Mouse (Mus musculus) thymus, postnatal 0 days (tissue): ENCODE measurements around the gene Hspa1b. TPM values are rescaled to one million over a fixed set of nuclear protein-coding genes. Genes with fewer than 3 reads are reported as not detected.
"Not testable (repeated sequence)": the region's sequence is repeated elsewhere in the genome, so short reads cannot be mapped to it uniquely, and the experiment has no call there.

Experiments used
- DNase-seq: peaks from one replicate; pipeline ENCODE4 v3.0.0-alpha.2; 2015; ENCODE audit warnings: low spot score
- polyA plus RNA-seq: library from polyadenylated mRNA; unstranded; fragments of >200 nt; fragmentation: Nextera tagmentation; extraction: Ambion mirVana; gene quantifications from 2 replicates; pipeline ENCODE4 v1.2.1, GENCODE M21; 2015

Hspa1b gene
- polyA plus RNA-seq, 1 experiment from 2014 or later, result 0.83 TPM

DNA sequence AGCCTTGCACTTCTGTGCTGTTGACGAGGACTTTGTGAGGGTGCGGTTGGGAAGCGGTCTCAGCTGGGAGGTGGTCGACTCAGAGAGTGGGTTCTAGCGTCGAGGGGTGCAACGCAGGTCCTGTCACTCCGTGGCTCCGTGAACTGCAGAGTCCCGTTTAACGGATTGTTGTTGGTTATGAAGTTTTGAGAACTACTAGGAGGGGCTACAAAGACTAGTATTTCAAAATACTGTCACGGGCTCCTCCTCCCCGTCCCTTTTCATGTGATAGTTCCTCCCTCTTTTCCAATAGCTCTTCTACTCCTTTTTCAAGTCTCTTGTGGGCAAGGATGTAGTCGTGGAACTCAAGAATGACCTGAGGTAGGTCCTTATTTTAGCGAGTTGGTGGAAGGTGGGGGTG lies 23.3 kb upstream of the Hspa1b start:
- DNase-seq, result no peak

DNA sequence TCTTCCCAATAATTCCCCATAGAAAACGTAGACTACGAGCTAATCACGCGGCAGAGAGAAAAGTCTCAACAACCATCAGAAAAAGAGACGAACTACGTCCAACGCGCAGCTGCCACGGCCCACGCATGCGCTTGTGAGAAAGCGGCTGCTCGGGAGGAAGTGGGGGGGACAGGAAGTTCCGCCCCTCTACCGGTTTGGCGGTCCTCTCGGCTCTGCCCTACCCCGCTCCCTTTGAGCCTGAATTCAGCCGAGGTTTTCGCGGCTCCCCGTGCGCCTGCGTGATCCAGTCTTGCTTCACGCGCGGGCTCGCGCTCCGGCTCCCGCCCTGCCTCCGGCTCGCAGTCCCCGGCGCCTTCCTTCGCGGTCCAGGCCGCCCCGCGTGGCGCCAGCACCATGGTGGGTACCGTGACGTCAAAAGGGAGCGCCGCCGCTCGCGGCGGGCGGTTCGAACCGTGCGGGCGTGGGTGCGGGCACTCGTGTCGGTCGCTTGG lies 22.7 kb upstream of the Hspa1b start, which contains the start of gene Lsm2:
Gene Lsm2, plus strand, starts transcription at position 173 of the 491 bp plus-strand sequence.
- peak; percentile 94 for DNase-seq

DNA sequence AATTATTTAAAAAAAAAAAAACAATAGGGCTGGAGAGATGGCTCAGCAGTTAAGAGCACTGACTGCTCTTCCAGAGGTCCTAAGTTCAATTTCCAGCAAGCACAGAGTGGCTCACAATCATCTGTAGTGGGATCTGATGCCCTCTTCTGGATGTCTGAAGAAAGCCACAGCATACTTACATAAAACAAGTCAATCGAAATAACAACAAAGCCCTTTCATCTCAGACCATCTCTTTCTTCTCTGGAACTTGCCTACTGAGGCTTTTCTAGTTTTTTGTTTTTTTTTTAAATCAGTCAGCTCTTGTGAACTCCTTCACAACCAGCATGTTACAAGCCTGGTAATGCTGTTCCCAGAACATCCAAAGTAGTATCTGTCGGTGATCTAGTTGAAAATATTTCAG lies 21.6 kb upstream of the Hspa1b start:
- peak; percentile 73 for DNase-seq

DNA sequence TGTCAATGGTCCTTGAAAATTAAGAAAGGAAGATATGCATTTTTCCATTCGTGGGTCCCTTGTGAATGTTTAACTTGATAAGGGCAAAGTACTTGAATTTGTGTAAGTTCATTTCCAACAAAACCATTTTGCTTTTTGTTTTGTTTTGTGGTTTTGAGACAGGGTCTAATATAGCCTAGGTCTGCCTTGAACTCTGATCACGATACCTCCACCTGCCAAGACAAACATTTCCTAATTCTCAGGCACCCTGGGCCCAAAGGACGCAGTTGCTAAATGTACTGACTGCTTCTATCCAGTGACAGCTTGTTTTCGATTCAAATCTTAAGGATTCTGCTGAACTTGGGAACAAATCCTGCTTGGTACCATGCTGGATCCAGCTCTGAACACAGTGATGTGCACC lies 20.6 kb upstream of the Hspa1b start:
- DNase-seq, result no peak

DNA sequence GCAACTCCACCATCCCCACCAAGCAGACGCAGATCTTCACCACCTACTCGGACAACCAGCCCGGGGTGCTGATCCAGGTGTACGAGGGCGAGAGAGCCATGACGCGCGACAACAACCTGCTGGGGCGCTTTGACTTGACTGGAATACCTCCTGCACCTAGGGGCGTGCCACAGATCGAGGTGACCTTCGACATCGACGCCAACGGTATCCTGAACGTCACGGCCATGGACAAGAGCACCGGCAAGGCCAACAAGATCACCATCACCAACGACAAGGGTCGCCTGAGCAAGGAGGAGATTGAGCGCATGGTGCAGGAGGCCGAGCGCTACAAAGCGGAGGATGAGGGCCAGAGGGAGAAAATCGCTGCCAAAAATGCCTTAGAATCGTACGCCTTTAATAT lies 19.2 kb upstream of the Hspa1b start:
- DNase-seq, result no peak

DNA sequence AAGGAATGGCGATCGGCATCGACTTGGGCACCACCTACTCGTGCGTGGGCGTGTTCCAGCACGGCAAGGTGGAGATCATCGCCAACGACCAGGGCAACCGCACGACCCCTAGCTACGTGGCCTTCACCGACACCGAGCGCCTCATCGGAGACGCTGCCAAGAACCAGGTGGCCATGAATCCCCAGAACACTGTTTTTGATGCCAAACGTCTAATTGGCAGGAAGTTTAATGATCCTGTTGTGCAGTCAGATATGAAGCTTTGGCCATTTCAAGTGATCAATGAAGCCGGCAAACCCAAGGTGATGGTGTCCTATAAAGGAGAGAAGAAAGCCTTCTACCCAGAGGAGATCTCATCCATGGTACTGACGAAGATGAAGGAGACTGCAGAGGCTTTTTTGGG lies 18.0 kb upstream of the Hspa1b start:
- DNase-seq, result no peak

DNA sequence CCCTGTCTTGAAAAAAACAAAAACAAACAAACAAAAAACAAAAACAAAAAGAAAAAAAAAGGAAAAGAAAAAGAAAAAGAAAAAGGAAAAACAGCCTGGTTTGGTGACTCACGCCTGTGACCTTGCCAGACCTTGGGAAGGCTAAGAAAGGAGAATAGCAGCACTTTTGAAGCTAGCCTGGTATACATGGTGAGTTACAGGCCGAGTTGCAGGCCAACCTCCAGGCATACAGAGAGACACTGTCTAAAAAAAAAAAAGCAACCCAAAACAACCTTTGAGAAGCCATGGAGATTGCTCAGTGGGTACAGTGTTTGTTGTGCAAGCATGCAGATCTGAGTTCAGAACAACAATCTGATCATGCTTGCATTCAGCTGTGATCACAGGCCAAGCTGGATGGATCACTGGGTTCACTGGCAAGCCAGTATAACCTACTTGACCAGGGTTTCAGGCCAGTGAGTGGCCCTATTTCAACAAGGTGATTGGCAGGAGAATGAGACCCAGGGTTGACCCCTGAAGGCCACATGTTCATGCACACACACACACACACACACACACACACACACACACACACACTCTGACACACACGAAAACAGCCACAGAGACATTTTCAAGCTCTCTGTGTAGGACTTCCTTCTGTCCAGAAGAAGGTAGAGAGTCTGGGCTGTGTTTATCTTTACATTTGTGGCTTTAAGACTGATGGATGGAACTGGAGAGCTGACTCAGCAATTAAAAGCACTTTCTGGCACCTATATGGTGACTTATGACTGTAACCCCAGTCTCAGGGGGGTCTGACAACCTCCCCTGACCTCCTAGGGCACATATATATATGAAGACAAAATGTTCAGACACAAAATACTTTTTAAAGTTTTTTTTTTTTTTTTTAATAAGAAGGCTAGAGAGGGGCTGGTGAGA lies 16.8 kb upstream of the Hspa1b start:
- DNase-seq, result no peak

DNA sequence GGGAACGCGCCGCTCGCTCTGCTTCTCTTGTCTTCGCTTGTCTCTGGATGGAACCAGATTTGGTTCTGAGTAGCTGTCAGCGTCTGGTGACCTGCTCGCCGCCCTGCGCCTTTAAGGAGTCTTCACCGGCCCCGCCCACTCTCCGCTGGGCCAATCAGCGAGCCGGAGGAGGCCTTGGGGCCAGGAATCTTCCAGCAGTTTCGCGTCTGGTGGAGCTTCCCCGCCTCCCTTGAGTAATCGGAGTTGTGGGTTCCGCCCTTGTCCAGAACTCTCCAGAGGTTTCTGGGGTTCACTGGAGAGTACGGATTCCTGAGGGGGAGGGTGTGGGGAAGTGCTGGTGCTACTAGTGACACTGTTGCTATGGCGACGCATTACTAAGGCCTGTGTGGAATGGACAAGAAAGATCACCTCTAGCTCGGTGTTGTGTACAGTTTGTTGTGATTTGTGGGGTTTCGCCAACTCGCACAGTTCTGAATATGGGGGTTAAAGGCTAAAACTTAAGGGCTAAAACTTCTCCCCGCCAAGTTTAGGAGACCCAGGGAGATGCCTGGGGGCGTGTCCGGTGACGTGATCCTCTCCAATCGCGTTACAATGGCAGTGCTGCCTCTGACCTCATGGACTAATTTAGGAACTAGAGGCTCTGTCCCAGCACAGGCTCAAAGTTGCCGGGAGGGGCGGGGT lies 13.2 kb upstream of the Hspa1b start, which contains the start of the genes Hspa1a and Hspa1l:
Gene Hspa1a, minus strand, starts transcription at position 88 of the 681 bp plus-strand sequence.
Gene Hspa1l, plus strand, starts transcription at position 635 of the 681 bp plus-strand sequence.
- DNase-seq, result peak; percentile 60

DNA sequence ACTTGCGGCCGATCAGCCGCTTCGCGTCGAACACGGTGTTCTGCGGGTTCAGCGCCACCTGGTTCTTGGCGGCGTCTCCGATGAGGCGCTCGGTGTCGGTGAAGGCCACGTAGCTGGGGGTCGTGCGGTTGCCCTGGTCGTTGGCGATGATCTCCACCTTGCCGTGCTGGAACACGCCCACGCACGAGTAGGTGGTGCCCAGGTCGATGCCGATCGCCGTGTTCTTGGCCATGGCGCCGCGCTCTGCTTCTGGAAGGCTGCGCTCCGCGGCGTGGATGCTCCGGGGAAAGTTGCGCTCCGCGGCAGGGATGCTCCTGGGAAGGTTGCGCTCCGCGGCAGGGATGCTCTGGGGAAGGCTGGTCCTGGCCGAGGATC lies 12.6 kb upstream of the Hspa1b start:
- DNase-seq, result not testable (repeated sequence)

DNA sequence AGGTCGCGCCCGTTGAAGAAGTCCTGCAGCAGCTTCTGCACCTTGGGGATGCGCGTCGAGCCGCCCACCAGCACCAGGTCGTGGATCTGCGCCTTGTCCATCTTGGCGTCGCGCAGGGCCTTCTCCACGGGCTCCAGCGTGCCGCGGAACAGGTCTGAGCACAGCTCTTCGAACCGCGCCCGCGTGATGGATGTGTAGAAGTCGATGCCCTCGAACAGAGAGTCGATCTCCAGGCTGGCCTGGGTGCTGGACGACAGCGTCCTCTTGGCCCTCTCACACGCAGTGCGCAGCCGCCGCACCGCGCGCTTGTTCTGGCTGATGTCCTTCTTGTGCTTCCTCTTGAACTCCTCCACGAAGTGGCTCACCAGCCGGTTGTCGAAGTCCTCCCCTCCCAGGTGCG lies 11.8 kb upstream of the Hspa1b start:
- not testable (repeated sequence) for DNase-seq

DNA sequence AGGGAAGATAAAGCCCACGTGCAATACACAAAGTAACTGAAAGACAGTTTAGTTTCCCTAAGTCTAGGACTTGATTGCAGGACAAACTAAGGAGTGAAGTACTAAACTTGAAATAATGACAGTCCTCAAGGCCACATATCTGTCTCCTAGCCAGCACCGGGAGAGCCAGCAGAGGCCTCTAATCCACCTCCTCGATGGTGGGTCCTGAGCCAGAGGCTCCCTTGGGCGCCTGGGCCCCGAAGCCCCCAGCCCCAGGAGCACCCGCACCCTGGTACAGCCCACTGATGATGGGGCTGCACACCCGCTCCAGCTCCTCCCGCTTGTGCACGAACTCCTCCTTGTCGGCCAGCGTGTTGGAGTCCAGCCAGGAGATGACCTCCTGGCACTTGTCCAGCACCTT lies 10.8 kb upstream of the Hspa1b start, which contains the start of gene Gm20481:
Gene Gm20481, plus strand, starts transcription at position 91 of the 400 bp plus-strand sequence.
- not testable (repeated sequence) for DNase-seq

DNA sequence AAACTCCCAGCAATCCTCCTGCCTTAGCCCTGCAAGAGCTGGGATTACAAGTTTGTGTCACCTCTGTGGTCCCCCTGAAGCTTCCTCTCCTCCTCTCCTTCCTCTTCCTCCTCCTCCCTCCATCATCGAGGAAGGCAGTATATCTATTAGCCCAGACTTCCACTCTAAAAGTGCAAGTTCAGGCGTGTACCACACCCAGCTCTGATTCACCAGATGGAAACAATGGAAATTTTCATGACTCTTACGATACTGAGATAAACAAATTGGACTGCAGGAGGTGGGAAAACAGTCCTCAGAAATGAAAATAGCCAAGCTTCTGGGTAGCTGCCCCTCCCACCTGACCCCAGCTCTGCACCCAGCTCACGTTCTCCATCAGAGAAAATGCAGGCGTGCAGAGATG lies 6.6 kb upstream of the Hspa1b start:
- DNase-seq, result no peak

DNA sequence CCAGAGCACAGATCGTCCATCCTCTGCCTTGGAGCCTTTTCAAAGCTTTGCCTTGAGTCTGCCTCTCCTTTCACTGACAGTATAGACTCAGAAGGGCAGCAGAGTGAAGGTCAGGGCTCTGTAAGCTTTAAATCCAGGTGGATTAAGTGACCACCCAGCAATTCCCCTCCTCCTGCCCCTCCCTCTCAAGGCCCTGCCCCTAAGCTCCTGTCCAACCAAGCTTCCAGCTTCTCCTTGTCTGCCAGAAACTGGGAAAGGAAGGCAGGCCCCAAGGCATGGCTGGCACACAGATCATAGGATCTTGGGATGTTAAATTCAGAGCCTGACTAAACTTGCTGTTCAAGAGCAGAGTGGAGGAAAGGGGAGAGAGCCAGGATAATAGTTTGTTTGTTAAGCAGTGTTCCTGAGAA lies 5.6 kb upstream of the Hspa1b start:
- no peak for DNase-seq

DNA sequence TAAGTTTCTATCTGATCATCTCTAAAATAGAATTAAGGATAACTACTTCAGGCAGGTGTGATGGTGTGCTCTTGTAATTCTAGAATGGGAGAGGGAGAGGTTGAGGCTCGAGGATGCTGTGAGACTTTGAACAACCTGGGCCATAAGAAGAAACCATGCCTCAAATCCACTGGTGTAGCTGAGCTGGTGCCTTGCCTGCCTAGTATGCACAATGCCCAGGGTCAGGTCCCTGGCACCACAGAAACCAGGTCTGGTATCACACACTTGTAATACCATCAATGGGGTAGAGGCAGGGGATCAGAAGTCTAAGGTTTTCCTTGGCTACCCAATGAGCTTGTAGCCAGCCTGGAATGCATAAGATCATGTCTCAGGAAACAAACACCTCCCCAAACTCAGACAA lies 3.8 kb upstream of the Hspa1b start:
- no peak for DNase-seq

DNA sequence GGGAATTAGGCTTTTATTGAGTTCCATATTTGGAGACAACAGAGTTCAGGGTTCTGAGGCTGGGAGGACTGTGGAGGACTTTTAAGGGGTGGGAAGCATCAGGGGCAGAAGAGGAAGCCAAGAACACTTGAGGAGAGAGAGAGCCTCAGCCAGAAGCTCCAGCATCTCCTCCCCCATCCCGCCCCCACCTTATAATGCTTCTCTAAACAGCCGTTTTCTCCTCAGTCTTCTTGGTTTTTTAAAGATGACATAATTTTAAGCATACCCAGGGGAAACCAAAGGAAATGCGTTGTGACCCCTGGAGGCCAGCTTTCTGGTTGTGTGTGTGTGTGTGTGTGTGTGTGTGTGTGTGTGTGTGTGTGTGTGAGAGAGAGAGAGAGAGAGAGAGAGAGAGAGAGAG lies 3.1 kb upstream of the Hspa1b start:
- no peak for DNase-seq

DNA sequence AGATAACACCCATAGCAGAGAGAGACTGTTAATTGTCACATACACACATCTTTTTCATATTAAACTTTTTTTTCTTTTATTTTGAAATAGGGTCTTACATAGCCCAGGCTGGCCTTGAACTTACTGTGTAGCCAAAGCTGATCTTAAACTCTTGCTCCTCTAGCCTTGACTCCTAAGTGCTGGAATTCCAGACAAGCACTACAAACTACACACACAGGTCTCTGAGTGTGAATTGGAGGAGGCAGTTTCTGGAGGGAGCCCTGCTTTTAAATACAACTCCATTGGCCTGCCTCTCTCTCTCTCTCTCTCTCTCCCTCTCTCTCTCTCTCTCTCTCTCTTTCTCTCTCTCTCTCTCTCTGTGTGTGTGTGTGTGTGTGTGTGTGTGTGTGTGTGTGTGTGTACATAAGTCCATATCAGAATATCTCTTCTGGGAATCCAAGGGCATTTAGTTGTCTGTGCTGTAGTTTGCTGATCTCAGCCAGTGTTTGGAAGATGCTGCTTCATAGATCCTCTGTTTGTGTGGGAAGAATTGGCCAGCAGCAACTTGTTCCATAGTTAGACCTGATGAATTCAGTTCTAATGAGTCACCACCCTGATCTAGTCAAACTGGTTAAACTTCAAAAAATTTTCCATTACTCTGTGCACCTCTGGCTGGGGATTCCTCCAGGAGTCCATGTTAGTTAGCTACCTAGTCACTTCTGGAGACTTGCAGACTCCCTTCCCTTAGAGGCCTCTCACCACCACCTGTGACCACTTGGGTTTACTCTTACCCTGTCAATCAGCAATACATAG lies 1.9 kb upstream of the Hspa1b start:
- DNase-seq, result no peak

DNA sequence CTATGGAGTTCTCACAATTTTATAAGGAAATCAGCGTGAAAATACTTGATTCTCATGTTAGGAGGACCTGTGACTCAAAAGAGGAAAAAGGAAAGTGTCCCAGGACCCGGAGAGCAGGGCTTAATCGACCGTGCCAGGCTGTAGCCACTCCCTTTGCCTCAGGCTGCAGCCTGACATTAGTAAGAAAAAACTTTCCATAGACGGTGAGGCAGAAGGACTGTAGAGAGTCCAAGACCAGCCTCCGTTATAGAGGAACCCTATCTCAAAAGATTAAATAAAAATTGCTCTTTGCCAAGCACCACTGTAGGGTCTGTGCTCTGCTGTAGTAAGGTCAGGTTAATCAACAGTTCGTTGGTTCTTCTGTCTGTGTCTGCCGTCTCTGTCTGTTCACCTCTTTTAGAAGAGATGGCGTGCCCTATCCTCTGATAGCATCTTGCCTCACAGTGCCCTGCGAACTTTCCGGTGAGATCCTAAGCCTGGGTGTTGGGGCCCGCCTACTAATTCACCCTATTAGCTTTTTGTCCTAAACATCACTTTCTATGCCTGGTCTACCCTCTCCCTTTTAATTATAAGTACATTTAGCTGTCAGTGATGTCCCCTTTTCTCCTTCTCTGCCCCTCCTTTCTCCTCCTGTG lies 960 bp upstream of the Hspa1b start:
- no peak for DNase-seq

DNA sequence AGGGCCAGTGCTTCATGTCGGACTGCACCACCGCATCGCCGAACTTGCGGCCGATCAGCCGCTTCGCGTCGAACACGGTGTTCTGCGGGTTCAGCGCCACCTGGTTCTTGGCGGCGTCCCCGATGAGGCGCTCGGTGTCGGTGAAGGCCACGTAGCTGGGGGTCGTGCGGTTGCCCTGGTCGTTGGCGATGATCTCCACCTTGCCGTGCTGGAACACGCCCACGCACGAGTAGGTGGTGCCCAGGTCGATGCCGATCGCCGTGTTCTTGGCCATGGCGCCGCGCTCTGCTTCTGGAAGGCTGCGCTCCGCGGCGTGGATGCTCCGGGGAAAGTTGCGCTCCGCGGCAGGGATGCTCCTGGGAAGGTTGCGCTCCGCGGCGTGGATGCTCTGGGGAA lies 306 bp downstream of the Hspa1b start:
- DNase-seq, result not testable (repeated sequence)

DNA sequence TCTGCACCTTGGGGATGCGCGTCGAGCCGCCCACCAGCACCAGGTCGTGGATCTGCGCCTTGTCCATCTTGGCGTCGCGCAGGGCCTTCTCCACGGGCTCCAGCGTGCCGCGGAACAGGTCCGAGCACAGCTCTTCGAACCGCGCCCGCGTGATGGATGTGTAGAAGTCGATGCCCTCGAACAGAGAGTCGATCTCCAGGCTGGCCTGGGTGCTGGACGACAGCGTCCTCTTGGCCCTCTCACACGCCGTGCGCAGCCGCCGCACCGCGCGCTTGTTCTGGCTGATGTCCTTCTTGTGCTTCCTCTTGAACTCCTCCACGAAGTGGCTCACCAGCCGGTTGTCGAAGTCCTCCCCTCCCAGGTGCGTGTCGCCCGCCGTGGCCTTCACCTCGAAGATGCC lies 1.1 kb downstream of the Hspa1b start:
- DNase-seq, result not testable (repeated sequence)

DNA sequence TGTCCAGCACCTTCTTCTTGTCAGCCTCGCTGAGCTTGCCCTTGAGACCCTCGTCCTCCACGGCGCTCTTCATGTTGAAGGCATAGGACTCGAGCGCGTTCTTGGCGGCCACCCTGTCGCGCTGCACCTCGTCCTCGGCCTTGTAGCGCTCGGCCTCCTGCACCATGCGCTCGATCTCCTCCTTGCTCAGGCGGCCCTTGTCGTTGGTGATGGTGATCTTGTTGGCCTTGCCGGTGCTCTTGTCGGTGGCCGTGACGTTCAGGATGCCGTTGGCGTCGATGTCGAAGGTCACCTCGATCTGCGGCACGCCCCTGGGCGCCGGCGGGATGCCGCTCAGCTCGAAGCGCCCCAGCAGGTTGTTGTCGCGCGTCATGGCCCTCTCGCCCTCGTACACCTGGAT lies 1.7 kb downstream of the Hspa1b start:
- not testable (repeated sequence) for DNase-seq

DNA sequence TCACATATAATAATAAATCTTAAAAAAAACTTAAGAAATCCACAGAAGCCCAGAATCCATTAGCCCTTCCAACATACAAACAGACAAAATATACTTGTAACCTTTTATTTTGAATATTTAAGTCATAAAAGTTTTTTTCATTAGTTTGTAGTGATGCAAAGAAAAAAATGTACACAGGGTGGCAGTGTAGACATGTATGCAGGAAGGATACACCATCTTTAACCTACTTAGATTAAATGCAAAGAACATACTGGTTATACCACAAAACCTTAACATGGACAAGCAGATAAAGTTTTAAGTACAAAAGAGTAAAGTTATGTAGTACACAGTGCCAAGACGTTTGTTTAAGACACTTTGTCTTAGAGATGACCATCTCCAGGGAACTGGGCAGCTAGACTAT lies 2.7 kb downstream of the Hspa1b start:
- peak; percentile 40 for DNase-seq
